Mouse (Mus musculus) naive thymus-derived CD4-positive, alpha-beta T cell, adult 2 months (primary cell): ENCODE data around the gene Ergic1.

Experiments used
- DNase-seq: peaks from one replicate; pipeline ENCODE4 v3.0.0-alpha.2; 2011; ENCODE audit warnings: low read depth

The Ergic1 gene

DNA sequence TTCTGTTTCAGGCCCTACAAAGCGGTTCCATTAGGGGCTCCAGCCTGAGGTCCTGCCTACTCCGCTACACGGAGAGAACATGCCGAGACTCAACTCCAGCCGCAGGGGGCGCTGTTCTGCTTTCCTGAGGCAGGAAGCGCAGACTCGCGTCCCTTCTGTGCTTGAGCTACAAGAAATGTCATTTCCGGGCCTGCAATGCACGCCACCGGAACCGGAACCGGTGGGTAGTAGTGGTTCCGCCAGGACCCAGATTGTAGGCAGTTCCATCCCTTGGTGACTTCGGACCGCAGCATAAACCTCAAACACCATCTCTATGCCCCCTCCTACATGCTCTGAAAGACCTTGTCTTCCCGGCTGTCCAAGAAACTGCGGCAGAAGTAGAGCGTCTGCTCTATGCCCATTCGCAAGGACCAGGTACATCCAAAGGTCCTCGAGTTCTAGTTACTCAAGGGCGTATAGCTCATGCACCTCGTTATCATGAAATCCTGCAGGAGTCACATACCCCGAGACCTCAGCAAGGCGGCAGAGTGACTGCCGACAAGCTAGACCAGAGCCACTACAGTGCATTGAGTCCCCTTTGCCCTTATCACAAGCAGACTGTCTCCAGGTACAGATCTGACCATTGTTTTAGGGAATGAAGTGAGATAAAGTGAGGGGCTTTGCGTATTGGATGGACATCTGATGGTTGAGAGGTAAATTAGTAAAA, 101.8 kb downstream of the Ergic1 start, which contains the start of gene Atp6v0e:
Gene Atp6v0e (plus strand): TSS at position 254 of the 706 bp plus-strand sequence.
- peak; percentile 97 for DNase-seq

DNA sequence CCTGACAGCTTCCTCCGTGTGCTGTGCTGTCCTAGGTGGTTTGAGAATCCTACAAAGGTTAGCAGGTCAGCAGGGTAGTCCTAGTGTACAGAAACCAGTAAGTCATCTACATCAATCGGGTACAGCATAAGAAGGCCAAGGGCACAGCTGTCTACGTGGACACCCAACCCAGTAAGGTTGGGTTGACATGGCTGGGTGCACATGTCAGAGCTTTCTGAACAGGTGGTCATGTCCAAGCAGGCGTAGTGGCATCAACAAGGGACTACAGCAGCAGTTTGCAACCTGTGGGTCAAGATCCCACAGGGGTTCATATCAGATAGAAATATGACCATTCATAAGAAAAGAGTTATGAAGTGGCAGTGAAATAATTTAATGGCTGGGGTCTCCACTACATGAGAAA, 104.3 kb downstream of the Ergic1 start:
- no peak for DNase-seq

DNA sequence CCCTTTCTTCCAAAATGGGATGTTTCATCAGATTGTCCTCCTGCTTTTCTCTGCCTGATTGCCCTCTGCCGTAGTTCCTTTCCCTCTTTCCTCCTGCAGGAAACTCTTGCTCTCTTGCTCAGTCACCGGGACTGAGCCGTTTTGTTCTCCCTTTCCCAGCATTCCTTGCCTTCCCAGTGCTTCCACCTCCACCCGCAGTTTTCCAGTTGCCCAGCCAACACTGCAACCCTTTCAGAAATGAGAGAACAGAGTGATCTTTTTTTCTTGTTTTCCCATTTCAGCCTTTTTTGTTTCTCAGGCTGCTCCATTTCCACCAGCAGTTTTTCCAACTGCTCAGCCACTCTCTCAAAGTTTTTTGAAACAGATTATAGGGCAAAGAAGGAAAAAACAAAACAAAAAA, 110.0 kb downstream of the Ergic1 start:
- DNase-seq: no peak

DNA sequence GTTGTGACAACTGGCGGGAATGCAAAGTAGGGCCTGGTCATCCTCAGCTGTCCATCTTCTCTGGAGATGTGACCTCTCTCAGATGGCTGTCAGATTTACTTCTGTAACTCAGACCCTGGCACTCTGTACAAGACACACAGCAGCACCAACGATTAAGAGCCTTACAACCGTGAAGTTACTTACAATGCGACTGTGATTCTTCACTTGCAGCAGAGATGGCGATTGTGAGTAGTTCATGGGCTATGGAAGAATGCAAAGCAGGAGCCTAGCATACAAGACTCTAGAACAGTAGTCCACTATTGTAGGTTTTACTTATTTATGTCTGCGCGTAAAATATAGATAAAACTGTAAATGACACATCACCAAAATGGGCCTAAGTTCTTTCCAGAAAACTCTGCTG, 114.6 kb downstream of the Ergic1 start:
- no peak for DNase-seq

DNA sequence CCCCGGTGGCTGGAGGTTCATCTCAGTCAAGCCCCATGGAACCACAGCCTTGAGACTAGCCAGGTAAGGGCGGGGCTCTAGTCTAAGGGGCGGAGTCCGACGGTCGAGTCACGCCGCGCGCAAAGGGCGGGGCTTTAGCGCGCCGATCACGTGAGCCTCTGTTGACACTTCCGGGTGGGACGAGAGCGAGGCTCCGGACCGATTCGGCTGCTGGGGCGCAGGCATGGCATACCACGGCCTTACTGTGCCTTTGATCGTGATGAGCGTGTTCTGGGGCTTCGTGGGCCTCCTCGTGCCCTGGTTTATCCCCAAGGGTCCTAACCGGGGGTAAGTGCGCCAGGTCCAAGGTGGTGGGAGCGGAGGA, 114.9 kb downstream of the Ergic1 start:
- peak; percentile 96 for DNase-seq

DNA sequence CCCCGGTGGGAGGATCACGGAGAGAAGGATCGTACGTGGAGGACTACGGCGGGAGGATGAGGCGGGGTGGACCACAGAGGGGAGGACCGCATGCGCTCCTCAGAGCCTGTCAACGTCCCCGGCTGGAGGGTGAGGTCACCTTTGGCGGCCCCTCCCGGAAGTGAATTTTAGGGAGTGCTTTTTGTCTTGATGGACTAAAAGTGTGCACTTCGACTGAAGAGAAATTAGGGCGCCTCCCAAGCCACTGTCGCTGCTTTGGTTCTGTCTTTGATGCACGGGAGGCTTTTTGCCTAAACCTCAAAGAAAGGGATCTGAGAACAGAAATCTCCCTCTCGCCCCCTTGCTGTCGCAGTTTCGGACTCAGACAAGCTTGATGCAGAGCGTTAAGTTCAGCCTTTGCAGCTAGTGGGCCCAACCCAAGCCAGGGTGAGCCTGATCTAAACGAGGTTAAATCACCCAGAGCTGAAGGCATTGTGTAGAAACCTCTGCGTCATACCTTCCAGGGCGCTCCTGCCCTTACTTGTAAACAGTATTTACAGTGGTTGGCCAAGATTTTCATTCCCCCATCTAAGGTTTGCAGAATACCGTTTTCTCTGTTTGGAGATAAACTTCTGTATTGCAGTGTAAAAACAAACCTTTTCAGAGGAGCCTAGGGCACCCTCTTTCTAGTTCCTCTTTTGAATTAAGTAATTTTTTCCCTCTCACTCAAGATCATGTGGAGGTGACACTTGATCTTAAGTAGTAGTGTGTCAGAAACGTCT, 115.5 kb downstream of the Ergic1 start:
- DNase-seq: no peak

DNA sequence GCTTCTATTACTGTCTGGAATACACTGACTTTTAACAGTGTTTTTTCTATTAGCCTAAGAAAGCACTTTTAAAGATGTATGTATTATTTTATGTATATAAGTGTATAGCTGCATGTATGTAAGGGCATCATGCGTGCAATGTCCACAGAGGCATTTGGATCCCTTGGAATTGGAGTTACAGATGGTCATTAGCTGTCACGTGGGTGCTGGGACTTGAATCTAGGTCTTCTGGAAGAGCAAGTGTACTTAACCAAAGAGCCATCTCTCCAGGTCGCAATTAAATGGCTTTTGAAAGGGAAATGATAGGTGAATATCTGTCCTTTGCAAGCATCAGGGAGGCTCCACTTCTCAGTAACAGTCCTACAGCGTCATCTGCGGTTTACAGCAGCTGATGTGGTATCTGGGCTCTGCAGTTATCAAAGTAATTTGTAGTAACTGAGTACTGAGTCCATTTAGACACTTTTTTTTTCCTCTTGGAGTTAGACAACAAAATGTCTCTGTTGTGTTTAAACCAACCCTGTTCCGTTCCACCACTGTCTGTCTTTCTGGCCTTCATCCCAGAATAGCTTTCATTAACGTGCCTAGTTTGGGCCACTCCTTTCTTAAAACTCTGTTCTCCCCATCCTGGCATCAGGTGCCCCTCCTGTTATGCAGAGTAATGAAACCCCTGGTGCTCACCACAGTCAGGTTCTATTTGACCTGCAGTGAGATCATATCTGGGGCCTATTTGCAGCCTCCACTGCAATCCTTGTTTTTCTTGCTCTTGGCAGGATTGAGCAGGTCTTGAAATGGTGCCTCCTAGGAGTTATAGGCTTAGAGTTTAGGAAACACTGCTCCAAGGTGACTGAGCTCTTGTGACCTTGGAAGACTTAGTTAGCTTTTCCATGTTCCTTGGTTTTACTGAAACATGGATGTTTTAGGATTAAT, 116.7 kb downstream of the Ergic1 start:
- peak; percentile 23 for DNase-seq

DNA sequence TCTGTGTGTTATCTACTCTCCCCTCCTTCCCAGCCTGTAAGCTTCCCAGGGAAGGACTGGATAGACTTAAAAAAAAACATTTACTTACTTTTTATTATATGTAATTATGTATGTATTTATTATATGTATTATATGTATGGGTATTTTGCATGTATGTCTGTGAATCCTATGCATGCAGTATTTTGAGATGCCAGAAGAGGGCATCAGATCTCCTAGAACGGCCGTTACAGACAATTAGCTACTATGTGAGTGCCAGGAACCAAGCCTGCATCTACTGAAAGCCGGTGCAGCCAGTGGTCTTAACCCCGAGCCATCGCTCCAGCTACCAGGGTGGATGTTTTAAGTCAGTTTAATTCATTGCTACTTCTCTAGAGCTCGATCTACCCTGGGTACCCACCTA, 120.0 kb downstream of the Ergic1 start:
- no peak for DNase-seq

DNA sequence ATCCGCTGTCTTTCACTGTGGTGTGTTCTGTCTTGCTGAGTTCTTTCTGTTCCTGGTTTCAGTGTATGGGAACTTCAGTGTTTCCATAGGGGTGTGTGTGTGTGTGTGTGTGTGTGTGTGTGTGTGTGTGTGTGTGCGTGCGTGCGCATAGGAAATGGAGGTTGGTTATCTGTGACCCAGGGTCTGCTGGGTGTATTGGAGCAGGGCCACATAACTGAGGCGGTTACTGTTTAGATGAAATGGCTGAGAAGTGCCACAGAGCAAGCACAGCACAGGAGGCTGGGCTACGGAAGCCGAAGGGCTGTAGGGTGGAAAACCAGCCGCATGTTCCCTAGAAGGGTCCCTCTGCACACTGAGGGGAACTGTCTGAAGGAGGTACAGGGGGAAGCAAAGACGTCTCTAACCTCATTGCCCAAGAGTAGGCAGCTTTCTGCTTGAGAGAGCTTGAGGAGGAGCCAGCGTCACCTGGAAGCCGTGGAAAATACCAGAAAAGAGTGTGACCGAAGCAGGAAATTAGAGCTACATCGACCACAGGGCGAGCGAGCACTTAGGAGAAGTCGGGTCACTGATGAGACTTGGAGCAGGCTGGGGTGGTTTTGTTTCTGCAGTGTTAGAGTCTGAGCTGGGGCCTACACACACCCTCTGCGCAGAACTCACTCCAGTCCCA, 125.2 kb downstream of the Ergic1 start:
- no peak for DNase-seq

DNA sequence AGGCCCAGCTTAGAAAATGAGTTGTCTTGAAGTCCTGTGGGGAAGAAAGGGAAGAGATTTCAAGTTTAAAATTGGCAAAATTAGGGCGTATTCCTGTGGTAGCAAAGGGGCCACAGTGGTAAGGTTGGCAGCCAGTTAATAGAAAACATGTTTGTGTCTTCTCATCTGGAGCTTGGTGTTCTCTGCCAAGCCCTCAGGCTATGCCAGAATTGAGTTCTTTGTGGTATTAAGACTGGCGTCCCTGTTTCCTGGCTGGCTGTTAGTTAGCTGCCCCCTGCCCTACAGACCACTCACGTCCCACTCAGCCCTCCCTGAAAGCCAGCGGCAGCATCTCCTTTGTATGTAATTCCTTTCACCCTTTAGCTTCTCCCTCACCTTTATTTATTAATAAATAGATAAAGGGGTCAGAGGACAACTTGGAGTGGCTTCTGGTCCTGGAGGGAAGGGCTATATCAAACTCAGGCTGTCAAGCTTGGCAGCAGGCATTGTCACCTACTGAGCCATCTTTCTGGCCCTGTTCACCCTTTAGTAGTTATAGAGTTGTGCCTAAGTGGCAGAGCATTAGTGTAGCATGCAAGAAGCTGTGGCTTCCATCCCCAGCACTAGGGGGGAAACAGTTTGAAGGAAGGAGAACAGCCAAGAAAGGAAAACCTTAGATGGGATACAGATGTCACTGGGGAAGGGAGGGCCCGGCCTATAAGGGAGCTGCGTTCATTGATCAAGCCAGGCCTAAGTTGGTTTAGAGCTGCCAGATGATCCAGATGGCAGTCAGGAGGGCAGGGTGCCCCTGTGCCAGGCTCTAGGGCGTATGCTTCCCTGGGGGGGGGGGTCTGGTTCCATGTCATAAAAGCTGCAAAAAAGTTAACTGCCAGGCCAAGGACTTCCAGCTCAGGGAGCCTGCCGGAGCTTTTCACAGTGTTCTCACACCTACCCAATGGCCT, 127.8 kb downstream of the Ergic1 start:
- no peak for DNase-seq

DNA sequence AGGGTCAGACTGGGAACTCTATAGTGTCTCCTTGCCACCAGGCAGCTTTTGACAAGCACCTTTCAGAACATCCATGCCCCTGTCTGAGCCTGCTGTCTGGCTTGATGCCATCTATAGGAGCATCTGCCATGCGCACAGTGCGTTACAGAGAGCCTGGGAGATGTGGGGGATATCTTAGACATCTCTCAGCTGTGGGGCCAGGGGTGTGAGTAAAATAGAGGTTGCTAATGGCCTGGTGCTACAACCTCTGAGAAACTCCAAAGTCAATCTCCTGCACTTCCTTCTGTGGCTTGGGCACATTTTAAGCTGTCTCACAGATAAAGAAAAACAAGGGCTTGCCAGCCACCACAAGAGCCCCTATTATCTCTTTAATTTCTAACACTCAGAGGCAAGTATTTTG, 128.5 kb downstream of the Ergic1 start:
- no peak for DNase-seq

DNA sequence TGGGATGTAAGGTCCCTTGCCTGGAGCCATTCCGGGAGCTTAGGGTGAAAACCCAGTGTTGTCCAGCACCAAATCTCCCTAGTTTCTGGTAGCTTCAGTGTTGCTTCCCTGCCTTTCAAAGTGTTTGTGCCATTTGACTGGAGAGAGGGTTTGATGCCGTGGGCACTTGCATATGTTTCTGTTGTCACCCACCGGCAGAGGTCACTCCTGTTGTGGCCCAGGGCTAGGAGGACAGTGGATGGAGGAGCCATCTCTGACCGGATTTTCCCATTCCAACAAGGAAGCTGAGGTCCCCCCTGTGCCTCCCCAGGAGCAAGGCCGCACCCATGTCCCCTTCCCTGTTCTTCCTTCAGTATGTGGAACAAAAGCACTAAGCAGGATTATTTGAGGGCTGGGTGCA, 128.9 kb downstream of the Ergic1 start:
- DNase-seq: no peak

DNA sequence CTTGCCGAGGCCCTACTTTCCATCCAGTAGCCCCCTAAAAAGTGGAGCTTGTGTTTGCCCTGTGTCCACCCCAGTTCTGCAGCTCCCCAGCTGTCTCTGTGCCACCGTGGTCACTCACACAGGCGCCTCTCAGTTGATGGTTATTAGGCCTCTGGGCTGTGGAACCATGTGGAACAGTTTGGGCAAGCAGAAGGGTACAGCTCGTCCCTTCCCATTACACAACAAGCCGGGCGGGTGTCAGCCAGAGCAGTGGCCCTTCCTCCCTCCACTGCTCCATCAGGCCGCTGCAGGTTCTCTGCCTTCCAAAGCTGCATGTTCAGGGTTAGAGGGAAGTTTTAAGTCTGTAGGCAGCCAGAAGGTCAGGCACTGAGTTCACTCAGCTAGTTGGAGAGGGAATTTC, 129.8 kb downstream of the Ergic1 start:
- DNase-seq: no peak

DNA sequence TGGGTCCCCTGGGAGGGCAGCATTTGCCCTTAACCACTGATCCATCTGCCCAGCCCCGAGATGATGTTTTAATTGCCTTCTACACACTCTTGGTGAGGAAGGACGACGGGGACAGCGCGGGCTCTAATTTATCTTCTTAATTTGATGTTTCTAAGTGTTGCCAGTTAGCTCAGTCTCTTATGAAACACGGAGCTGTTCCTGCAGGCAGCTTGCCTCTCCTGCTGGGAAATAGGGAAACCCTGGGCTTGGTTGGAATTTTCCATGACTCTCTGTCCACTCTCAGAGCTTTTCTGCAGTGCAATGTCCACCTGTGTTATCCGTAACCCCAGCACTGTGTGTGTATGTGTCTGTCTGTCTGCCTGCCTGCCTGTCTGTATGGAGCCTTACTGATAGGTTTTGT, 132.1 kb downstream of the Ergic1 start:
- no peak for DNase-seq

DNA sequence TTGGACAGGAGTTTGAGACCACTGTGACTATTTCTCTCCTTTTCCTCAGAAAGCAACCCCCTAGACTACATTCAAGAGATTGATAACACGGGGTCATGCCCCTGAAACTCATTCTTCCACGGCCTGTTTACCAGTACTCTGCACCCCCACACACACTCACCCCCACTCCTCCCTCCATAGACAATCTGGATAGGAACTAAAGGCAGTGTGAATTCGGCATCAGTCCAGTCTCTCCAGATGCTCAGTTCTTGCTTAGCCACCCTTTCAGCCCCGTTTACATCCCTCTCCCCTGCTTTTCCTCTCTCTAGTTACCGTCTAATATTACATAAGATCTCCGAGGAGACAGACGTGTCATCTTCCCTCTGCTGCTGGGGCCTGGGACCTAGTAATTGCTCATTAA, 132.9 kb downstream of the Ergic1 start:
- DNase-seq: no peak

DNA sequence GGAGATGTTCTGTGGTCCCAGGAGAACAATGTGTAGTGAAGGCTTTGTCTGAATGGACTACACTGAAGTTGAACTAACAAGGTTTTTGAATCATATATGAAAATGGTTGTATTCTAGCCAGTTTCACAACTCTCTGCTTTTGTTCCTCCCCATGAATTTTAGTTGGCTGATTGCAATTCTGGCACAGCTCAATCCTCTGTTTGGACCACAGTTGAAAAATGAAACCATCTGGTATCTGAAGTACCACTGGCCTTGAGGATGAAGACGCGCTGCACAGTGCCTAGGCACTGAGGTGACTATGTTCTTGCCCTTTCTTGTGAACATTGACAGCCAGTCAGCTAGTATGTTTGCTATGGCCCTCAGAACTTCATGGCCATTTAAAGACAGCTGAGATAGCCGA, 133.9 kb downstream of the Ergic1 start:
- no peak for DNase-seq

DNA sequence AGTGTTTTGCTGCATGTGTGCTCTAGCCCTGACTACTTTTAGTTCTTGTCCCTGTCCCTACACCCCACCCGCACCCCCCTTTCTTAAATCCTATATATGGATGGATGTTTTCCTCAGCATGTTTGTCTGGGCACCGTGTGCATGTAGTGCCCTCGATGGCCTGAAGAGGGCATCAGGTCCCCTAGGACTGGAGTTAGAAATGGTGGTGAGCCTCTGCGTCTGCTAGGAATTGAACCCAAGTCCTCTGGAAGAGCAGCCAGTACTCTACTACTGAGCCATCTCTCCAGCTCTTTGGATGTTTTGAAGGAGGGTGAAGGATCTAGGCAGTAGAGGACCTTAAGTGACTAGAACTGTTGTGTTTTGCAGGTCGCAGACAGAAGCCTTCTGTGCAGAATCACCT, 137.6 kb downstream of the Ergic1 start:
- peak; percentile 58 for DNase-seq

DNA sequence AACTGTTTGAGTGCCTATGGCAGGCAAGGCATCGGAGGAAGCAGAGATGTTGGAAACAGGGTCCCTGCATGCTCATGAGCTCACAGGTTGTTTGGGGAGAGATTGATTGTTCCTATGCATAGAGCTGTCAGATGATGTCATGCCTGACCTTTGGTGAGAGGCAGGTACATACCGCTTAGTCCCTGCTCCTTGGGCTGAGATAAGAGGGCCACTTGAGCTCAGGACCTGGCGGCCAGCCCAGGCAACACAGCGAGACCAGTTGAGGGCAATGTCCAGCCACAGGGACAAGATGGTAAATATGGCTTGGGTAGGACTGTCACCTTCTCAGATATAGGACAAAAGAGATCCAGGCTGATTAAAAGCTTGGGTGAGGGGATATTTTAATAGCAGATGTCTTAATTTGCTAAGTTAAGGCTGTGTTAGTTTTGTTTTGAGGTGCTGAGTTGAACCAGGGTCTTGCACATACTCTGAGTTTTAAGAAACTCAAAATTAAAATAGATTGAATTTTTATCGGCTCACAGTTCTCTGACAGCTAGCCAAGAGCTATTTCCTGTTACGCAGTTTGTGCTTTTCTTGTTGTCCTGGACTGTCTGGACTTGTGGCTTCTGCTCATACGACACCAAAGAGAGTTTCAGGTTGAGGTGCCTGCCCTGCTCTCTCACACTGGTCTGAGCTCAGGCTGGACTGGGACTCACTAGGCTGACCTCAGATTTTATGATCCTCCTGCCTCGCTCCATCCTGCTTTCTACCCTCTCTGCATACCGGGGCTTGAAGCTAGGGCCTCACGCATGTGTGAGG, 138.7 kb downstream of the Ergic1 start:
- DNase-seq: no peak

DNA sequence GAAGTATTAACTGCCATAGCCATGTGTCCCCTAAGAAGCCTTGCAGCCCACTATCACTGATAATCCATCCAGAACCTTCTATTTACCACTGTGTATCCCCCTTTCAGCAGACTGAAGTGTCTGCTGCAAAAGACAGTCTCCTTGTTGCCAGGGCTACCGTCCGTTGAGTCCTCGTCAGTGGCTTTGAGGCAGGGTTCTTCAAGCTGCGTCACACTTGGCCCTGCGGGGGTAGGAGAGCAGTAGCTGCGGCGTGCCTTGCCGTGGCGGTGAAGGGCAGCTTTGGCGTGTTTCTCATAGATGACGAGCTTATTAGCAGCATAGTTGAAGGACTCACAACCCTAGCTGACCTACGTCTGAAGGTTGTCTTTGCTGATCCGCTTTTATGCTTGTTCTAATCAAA, 140.3 kb downstream of the Ergic1 start:
- no peak for DNase-seq

DNA sequence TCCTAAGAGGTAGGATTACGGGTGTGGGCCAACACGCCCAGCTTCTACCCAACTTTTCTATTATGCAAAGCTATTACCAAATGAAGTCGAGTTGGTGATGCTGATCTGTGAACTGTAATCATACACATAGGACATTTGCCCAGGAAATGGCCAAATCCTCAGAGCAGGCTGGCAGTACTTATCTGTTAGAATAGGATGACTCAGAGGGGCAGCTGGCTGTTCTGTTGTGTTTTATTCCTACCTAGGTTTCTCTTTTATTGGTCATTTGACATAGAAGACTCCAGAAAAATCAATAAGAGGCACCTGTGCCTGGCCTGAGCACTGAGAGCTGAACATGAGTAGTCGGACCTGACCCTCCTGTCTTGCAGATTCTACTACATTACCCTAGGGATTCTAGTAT, 141.3 kb downstream of the Ergic1 start:
- no peak for DNase-seq
